Mouse (Mus musculus): ENCODE measurements around the gene Stk39. TPM values are rescaled to one million over a fixed set of nuclear protein-coding genes. Genes with fewer than 3 reads are reported as not detected.

The Stk39 gene
- polyA plus RNA-seq, 1 experiment from 2014 or later: 1.9 TPM

DNA sequence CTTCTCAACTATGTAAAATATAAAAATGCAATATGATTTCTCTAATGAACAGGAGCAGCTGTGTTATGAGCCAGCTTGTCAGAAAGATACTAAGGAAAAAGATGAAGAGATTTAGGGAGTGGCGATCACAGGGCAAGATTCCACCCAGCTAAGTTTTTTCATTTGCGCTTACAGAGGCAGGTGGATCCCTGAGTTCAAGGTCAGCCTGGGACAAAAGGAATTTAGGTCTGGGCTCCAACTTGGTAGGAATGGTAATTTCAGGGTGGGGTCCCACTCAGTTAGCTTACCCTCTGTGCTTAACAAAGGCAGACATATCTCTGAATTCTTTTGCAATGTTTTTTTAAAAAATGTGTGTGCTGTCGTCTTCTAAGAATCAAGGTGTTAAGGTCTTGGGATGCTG, 173.7 kb downstream of the Stk39 start:
- 83% methylated on average over 3 of the region's 3 CpGs for WGBS (ENCODE audit: insufficient replicate concordance)
- H3K9ac ChIP-seq: no peak overlapping the region
- ATAC-seq (ENCODE audit: low read depth) (no peak), DNase-seq (no peak)
- no peak overlapping the region for H3K4me3 ChIP-seq (replicated peaks)
- H3K27me3 ChIP-seq: no peaks in the 10 kb centered on the region
- H3K27ac ChIP-seq: no peak overlapping the region
- no peaks in the 10 kb centered on the region for H3K9me3 ChIP-seq (replicated peaks)
- no peaks in the 10 kb centered on the region for H3K4me1 ChIP-seq (replicated peaks)
- no peaks in the 10 kb centered on the region for H3K36me3 ChIP-seq
- no peak overlapping the region for H3K4me2 ChIP-seq

DNA sequence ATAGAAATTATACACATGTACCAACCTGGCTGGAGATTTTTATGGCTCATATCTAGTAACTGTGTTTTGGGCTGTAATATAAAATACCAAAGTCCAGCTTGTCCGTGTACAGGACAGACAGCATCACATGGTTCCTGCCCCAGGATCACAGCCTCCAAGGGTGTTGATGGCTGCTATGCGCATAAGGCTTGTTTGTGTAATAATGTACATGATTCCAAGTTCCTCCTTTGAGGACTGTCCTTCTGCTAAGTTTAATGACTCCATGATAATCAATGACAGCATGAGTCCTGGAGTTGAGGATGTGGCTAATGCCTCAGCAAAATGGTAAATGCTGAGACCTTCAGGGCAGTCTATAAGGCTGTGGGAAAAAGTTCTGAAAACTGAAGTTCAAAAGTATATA, 174.1 kb downstream of the Stk39 start:
- DNase-seq: no peak
- Histone ChIP-seq H3K27me3 (no peaks in the 10 kb centered on the region), H3K9ac (no peak overlapping the region), H3K27ac (no peak overlapping the region), H3K4me3 (replicated peaks) (no peak overlapping the region), H3K4me2 (no peak overlapping the region), H3K36me3 (no peaks in the 10 kb centered on the region), H3K9me3 (replicated peaks) (no peaks in the 10 kb centered on the region), H3K4me1 (replicated peaks) (no peaks in the 10 kb centered on the region)
- no peak for ATAC-seq (ENCODE audit: low read depth)
- WGBS (ENCODE audit: insufficient replicate concordance): 75% methylated on average over 2 of the region's 2 CpGs

DNA sequence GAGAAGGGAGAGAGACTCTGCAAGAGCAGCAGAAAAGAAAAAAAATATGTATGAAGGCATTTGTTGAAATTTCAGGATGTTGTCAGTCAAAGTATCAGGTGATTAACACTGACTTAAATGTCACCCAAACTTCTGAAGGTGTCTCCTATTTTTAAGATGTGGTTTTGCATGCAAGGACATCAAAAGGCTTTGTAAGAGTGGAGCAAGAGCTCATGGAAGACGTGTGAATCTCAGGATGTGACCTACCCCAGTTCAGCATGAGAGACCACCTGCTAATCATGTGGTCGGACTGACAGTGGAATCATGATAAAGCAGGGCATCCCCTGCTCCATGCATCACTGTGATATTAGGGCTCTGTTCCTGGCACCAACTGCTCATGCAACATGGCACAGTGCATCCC, 175.3 kb downstream of the Stk39 start:
- Histone ChIP-seq H3K9ac (no peak overlapping the region), H3K9me3 (replicated peaks) (no peaks in the 10 kb centered on the region), H3K36me3 (no peaks in the 10 kb centered on the region), H3K4me3 (replicated peaks) (no peak overlapping the region), H3K27me3 (no peaks in the 10 kb centered on the region), H3K27ac (no peak overlapping the region), H3K4me2 (no peak overlapping the region), H3K4me1 (replicated peaks) (no peaks in the 10 kb centered on the region)
- 47% methylated on average over 2 of the region's 2 CpGs for WGBS (ENCODE audit: insufficient replicate concordance)
- DNase-seq (no peak), ATAC-seq (ENCODE audit: low read depth) (no peak)

DNA sequence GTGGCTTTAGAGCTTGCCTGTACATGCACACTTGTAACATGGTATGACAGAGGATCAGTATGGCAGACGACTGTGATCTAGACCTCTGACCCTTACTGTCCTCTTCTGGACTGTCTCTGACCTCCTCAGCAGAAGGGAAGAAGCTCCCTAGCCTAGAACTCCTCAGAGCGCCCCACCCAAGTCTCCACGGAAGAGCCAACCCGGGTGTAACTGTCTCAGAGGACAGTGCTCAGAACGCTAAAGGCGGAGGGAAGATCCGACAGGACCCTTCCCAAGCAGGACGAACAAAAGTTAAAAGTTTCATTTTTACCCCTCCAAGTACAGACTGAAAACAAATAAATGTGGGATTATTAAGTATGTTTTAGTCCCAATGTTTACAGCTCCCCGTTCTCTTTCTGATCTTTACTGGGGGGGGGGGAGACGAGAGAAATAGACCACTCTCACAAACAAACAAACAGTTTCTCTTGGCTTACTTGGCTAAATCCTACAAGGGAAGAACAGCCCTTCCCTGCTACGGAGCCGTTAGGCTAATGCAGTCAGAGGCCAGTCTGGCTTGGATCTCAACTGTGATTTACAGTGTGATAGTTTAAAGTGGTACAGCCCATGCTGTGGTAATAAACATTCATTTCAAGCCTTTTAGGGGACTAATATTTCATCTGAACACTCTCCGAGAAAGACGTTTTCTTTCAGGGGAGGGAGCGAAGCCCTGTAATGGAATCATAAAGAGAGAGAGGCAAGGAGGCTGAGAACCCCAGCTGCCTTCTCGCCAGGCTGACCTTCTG, 179.3 kb downstream of the Stk39 start:
- DNase-seq: no peak
- Histone ChIP-seq H3K4me2 (no peak overlapping the region), H3K27me3 (no peaks in the 10 kb centered on the region), H3K4me3 (replicated peaks) (no peak overlapping the region), H3K9me3 (replicated peaks) (no peaks in the 10 kb centered on the region), H3K27ac (no peak overlapping the region), H3K36me3 (no peaks in the 10 kb centered on the region), H3K9ac (no peak overlapping the region), H3K4me1 (replicated peaks) (no peaks in the 10 kb centered on the region)
- WGBS (ENCODE audit: insufficient replicate concordance): 70% methylated on average over 16 of the region's 16 CpGs
- ATAC-seq (ENCODE audit: low read depth): no peak

DNA sequence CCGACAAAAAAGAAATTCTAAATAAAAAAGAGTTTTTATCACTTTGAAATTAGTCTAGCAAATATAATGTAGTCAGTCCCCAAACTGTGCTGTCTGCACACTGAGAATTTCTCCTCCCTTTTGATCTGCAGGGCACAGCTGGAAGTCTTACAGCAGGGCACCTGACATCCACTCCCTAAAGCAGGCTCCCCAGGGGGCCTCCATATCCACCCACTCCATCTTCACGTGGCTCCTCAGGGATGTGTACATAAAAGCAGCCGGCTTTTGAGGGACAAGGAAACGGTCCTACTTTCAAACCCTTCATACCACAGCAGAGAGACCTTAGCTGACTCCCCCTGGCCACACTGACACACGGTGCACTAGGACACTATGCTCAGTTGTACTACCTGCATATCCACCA, 180.2 kb downstream of the Stk39 start:
- H3K4me1 ChIP-seq (replicated peaks): no peaks in the 10 kb centered on the region
- H3K9me3 ChIP-seq (replicated peaks): no peaks in the 10 kb centered on the region
- DNase-seq (no peak), ATAC-seq (ENCODE audit: low read depth) (no peak)
- no peak overlapping the region for H3K4me3 ChIP-seq (replicated peaks)
- no peak overlapping the region for H3K4me2 ChIP-seq
- 60% methylated on average over 5 of the region's 5 CpGs for WGBS (ENCODE audit: insufficient replicate concordance)
- H3K27me3 ChIP-seq: no peaks in the 10 kb centered on the region
- H3K9ac ChIP-seq: no peak overlapping the region
- H3K27ac ChIP-seq: no peak overlapping the region
- no peaks in the 10 kb centered on the region for H3K36me3 ChIP-seq

DNA sequence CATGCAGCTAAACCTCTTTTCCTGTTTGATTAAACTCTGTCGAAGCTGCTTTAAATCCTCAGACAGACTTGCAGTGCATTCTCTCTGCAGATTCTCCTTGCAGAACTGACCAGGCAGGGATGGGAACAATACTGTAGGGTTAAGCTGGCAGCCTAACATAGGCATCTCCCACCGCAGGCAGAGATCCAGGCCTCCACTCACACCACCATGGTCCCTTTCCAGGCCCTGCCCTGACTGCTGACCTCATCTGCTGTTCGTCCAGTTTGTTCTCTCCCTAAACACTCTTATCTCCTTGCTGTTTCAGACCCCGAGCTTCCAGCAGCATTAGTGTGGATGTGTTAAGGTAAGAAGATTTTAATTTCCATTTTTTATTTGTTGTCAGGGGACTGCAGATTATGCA, 182.1 kb downstream of the Stk39 start:
- WGBS (ENCODE audit: insufficient replicate concordance): 40% methylated on average over 4 of the region's 4 CpGs

DNA sequence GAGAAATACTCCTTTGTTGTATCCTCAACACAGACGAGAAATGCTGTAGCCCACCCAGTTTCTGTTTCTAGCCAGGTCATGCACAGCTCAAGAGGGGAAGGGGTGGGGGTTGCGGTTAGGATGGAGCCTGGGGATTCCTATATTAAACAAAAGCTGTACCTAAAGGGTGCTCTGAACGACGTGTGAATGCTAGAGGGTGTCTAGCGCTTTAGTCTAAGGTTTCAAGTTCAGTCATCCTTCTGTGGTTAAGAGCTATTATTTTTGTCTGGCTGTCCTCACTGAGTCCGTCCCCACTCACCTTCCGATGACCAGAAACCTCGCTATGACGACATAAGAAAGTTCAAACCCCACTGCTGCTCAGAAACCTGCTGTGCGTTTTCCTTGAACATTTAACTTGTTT, 182.9 kb downstream of the Stk39 start:
- Histone ChIP-seq H3K27ac (no peak overlapping the region), H3K4me3 (replicated peaks) (no peak overlapping the region), H3K36me3 (no peaks in the 10 kb centered on the region), H3K9ac (no peak overlapping the region), H3K4me2 (no peak overlapping the region), H3K4me1 (replicated peaks) (no peaks in the 10 kb centered on the region), H3K9me3 (replicated peaks) (no peaks in the 10 kb centered on the region), H3K27me3 (no peaks in the 10 kb centered on the region)
- DNase-seq: no peak
- 70% methylated on average over 10 of the region's 10 CpGs for WGBS (ENCODE audit: insufficient replicate concordance)
- ATAC-seq (ENCODE audit: low read depth): no peak

More for the DNA sequence above, 182.1 kb downstream of the Stk39 start:
- Histone ChIP-seq H3K36me3 (no peaks in the 10 kb centered on the region), H3K4me3 (replicated peaks) (no peak overlapping the region), H3K27ac (no peak overlapping the region), H3K27me3 (no peaks in the 10 kb centered on the region), H3K9me3 (replicated peaks) (no peaks in the 10 kb centered on the region), H3K4me1 (replicated peaks) (no peaks in the 10 kb centered on the region), H3K9ac (no peak overlapping the region), H3K4me2 (no peak overlapping the region)
- no peak for ATAC-seq (ENCODE audit: low read depth)
- DNase-seq: no peak

DNA sequence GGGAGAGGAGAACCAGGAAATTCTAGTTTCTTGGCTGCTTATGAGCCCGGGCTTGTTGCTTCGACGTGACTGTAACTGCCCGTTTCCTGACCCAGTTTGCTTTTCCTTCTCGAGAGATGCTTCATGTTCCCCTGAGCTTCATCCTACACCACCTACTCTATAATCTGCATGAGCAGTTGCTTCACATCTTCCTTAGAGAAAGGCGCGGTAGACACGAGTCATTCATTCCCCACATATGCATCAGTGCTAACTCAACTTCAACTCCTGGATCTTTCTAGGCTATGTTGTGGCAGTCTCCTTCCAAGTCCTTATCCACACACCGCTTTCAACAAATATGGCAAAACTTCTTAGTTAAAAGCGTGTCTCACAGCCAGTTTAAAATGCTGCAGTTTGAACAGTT, 184.0 kb downstream of the Stk39 start:
- Histone ChIP-seq H3K36me3 (no peaks in the 10 kb centered on the region), H3K4me1 (replicated peaks) (no peaks in the 10 kb centered on the region), H3K4me2 (no peak overlapping the region), H3K27me3 (no peaks in the 10 kb centered on the region), H3K9me3 (replicated peaks) (no peaks in the 10 kb centered on the region), H3K9ac (no peak overlapping the region), H3K4me3 (replicated peaks) (no peak overlapping the region), H3K27ac (no peak overlapping the region)
- WGBS (ENCODE audit: insufficient replicate concordance): 75% methylated on average over 10 of the region's 10 CpGs
- no peak for ATAC-seq (ENCODE audit: low read depth)
- DNase-seq: no peak

DNA sequence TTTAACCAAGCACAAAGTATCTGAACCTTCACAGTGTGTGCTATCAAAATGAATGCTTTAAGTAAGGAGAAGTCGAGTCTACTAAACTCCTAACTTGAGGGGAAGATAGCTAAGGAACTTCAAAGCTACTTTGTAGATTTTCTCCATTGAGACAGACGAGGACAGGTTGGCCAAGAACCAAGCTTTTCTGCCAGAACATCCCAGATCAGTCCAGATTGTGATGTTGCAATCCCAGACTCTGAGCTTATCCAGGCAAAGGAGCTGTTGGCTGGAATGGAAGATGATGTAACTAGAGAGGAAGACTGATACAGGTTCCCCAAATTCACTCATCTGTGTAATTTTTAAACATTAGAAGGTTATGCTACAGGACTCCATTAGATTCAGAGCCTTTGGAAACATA, 187.7 kb downstream of the Stk39 start:
- 55% methylated on average over 2 of the region's 2 CpGs for WGBS (ENCODE audit: insufficient replicate concordance)
- ATAC-seq (ENCODE audit: low read depth) (no peak), DNase-seq (no peak)
- Histone ChIP-seq H3K9me3 (replicated peaks) (no peaks in the 10 kb centered on the region), H3K4me3 (replicated peaks) (no peak overlapping the region), H3K36me3 (no peaks in the 10 kb centered on the region), H3K27me3 (no peaks in the 10 kb centered on the region), H3K4me1 (replicated peaks) (no peaks in the 10 kb centered on the region), H3K9ac (no peak overlapping the region), H3K4me2 (no peak overlapping the region), H3K27ac (no peak overlapping the region)

DNA sequence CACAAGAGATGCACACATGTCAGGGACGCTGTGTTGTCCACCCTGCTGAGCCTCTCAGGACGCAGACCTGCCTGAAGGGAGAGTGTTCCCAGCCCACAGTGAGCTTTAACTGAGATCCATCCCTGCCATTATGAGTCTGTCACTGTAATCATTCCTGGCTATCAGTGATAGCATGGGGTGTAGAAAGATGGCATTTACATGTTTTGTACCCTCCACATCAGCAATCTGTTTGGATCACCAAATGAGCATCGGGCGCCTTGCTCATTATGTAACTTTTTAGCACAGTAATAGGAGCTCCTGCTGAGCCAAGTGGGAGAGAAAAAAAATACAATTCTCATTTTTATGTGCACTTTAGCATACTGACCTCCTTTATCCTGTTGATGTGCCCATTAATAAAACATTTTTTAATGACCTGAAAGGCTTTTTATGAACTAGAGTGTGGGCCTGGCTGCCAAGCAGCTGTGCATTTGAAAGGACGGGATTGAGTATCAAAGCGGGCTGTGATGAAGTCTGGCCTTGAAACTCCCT, 189.0 kb downstream of the Stk39 start:
- H3K27ac ChIP-seq: no peak overlapping the region
- no peaks in the 10 kb centered on the region for H3K27me3 ChIP-seq
- ATAC-seq (ENCODE audit: low read depth): no peak
- H3K4me3 ChIP-seq (replicated peaks): no peak overlapping the region
- no peaks in the 10 kb centered on the region for H3K36me3 ChIP-seq
- H3K9me3 ChIP-seq (replicated peaks): no peaks in the 10 kb centered on the region
- DNase-seq: no peak
- H3K9ac ChIP-seq: no peak overlapping the region
- WGBS (ENCODE audit: insufficient replicate concordance): 70% methylated on average over 6 of the region's 6 CpGs
- no peak overlapping the region for H3K4me2 ChIP-seq
- no peaks in the 10 kb centered on the region for H3K4me1 ChIP-seq (replicated peaks)

DNA sequence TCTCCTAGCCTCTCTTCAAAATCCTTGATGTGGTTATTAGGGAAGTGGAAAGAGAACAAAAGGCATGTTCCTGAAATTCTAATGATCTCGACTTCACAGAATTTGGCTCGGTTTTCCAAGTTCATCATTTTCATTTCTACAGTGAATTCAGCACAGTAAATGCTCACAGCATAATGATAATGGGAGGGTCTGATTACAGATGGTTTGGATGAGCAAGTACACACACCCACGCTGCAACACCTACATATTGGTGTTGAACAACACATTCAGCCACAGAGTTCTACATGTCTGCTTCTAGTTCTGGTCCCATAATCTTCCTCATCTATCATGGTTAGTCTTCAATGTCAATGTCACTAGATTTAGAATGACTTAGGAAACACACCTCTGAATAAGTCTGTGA, 190.5 kb downstream of the Stk39 start:
- no peaks in the 10 kb centered on the region for H3K36me3 ChIP-seq
- H3K27ac ChIP-seq: no peak overlapping the region
- H3K9ac ChIP-seq: no peak overlapping the region
- 62% methylated on average over 3 of the region's 3 CpGs for WGBS (ENCODE audit: insufficient replicate concordance)
- H3K4me2 ChIP-seq: no peak overlapping the region
- DNase-seq (no peak), ATAC-seq (ENCODE audit: low read depth) (no peak)
- H3K4me3 ChIP-seq (replicated peaks): no peak overlapping the region
- no peaks in the 10 kb centered on the region for H3K27me3 ChIP-seq
- H3K4me1 ChIP-seq (replicated peaks): no peaks in the 10 kb centered on the region
- no peaks in the 10 kb centered on the region for H3K9me3 ChIP-seq (replicated peaks)

DNA sequence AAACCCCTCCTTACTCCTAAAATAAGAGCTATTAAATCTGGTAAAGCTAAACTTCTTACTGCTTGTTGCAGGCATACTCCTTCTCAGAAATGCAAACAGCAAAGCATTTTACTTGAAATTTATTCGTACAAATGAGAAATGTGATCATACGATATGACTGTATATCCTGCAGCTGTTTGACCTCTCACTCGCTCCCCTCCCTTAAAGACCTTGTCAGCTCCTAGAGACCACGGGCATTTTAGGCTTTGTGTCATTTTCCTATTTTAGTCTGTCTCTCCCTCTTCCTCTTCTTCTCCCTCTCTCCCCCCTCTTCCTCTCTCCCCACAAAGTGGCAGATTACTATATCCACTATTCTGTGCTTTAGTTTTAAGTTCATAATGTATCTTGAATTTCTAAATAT, 200.8 kb downstream of the Stk39 start:
- Histone ChIP-seq H3K4me2 (no peak overlapping the region), H3K36me3 (no peaks in the 10 kb centered on the region), H3K27ac (no peak overlapping the region), H3K4me1 (replicated peaks) (no peaks in the 10 kb centered on the region), H3K4me3 (replicated peaks) (no peak overlapping the region), H3K27me3 (no peaks in the 10 kb centered on the region), H3K9ac (no peak overlapping the region), H3K9me3 (replicated peaks) (no peaks in the 10 kb centered on the region)
- ATAC-seq (ENCODE audit: low read depth): no peak
- WGBS (ENCODE audit: insufficient replicate concordance): 47% methylated on average over 4 of the region's 4 CpGs
- no peak for DNase-seq
